Mouse (Mus musculus): Measurements from ENCODE around the gene Sox21. TPM values are rescaled to one million over a fixed set of nuclear protein-coding genes. Genes with fewer than 3 reads are reported as not detected.

Sox21 gene
- polyA plus RNA-seq (2015; fragmentation: Nextera tagmentation; extraction: Ambion mirVana) = 3.2 and 3.7 TPM in 2 replicates

DNA sequence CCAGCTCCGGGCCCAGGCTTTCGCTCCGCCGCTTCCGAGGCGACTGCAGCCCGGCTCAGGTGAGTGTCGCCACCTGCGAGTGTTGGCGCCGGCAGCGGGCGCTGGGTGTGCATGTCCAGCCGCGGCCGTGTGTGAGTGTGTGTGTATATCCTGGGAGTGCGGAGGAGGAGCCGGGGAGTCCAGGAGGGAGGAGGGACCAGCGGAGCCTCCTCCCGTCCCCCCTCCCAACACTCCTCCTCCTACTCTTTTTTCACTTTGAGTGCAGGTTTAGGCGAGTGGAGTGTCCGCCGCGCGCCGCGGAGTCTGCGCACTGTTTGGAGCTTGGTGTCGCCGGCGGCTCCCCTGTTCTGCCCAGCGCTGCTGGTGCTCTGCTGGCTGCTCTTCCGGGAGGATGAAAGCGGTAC is at the start of gene Sox21:
Sox21 (minus strand) TSS at position 145 of the 404 bp plus-strand sequence.
- peak within 1 kb of the TSS; percentile 81 for H3K9ac ChIP-seq (ENCODE audit: low read length)
- H3K4me3 ChIP-seq (replicated peaks; ENCODE audit: low read length) = peak within 1 kb of the TSS; percentile 63
- H3K9me3 ChIP-seq (replicated peaks; ENCODE audit: control insufficient read depth, low read length) = no peaks in the 10 kb centered on the region
- peak within 1 kb of the TSS; percentile 66 for H3K4me2 ChIP-seq (ENCODE audit: low read depth, low read length)
- peak within 1 kb of the TSS; percentile 92 for H3K27ac ChIP-seq (ENCODE audit: low read length)
- H3K27me3 ChIP-seq (ENCODE audit: control insufficient read depth, insufficient read depth, low read length) = peaks cover 25% of the 10 kb centered on the region
- H3K36me3 ChIP-seq (ENCODE audit: control insufficient read depth, insufficient read depth, low read length) = no peaks in the 10 kb centered on the region
- under 1% methylated on average over 34 of the region's 34 CpGs for WGBS
- peak; percentile 95 for ATAC-seq (ENCODE audit: insufficient read depth, low FRiP score)
- H3K4me1 ChIP-seq (ENCODE audit: control insufficient read depth, insufficient read depth, low read length) = peaks cover 6% of the 10 kb centered on the region; the same call in 1 of the 2 replicates

- ATAC-seq (ENCODE audit: insufficient read depth, low FRiP score) = no peak
- WGBS = 90% methylated on average over 2 of the region's 2 CpGs
These were observed 49.3 kb upstream of the Sox21 start for GRCm38 (mm10) chr14:118286096-118286495.

GRCm38 (mm10) chr14:118282917-118283316 is 46.1 kb upstream of the Sox21 start:
- no peaks in the 10 kb centered on the region for H3K27me3 ChIP-seq (ENCODE audit: control insufficient read depth, insufficient read depth, low read length)
- H3K27ac ChIP-seq (ENCODE audit: low read length) = no peak overlapping the region
- H3K9me3 ChIP-seq (replicated peaks; ENCODE audit: control insufficient read depth, low read length) = no peaks in the 10 kb centered on the region; the same call in 1 of the 2 replicates
- peak; percentile 85 for ATAC-seq (ENCODE audit: insufficient read depth, low FRiP score)
- H3K36me3 ChIP-seq (ENCODE audit: control insufficient read depth, insufficient read depth, low read length) = no peaks in the 10 kb centered on the region
- no peak overlapping the region for H3K4me2 ChIP-seq (ENCODE audit: low read depth, low read length)
- no peak overlapping the region for H3K4me3 ChIP-seq (replicated peaks; ENCODE audit: low read length)
- WGBS = 49% methylated on average over 14 of the region's 14 CpGs
- H3K9ac ChIP-seq (ENCODE audit: low read length) = no peak overlapping the region
- H3K4me1 ChIP-seq (ENCODE audit: control insufficient read depth, insufficient read depth, low read length) = no peaks in the 10 kb centered on the region

More at GRCm38 (mm10) chr14:118286096-118286495, 49.3 kb upstream of the Sox21 start:
- Histone ChIP-seq H3K4me2 (ENCODE audit: low read depth, low read length) (no peak overlapping the region), H3K9me3 (replicated peaks; ENCODE audit: control insufficient read depth, low read length) (no peaks in the 10 kb centered on the region), H3K27ac (ENCODE audit: low read length) (no peak overlapping the region), H3K4me3 (replicated peaks; ENCODE audit: low read length) (no peak overlapping the region), H3K9ac (ENCODE audit: low read length) (no peak overlapping the region), H3K36me3 (ENCODE audit: control insufficient read depth, insufficient read depth, low read length) (no peaks in the 10 kb centered on the region), H3K27me3 (ENCODE audit: control insufficient read depth, insufficient read depth, low read length) (no peaks in the 10 kb centered on the region), H3K4me1 (ENCODE audit: control insufficient read depth, insufficient read depth, low read length) (no peaks in the 10 kb centered on the region)

GRCm38 (mm10) chr14:118282272-118282671 is 45.4 kb upstream of the Sox21 start:
- no peak overlapping the region for H3K27ac ChIP-seq (ENCODE audit: low read length)
- no peak for ATAC-seq (ENCODE audit: insufficient read depth, low FRiP score)
- 96% methylated on average over 3 of the region's 3 CpGs for WGBS

DNA sequence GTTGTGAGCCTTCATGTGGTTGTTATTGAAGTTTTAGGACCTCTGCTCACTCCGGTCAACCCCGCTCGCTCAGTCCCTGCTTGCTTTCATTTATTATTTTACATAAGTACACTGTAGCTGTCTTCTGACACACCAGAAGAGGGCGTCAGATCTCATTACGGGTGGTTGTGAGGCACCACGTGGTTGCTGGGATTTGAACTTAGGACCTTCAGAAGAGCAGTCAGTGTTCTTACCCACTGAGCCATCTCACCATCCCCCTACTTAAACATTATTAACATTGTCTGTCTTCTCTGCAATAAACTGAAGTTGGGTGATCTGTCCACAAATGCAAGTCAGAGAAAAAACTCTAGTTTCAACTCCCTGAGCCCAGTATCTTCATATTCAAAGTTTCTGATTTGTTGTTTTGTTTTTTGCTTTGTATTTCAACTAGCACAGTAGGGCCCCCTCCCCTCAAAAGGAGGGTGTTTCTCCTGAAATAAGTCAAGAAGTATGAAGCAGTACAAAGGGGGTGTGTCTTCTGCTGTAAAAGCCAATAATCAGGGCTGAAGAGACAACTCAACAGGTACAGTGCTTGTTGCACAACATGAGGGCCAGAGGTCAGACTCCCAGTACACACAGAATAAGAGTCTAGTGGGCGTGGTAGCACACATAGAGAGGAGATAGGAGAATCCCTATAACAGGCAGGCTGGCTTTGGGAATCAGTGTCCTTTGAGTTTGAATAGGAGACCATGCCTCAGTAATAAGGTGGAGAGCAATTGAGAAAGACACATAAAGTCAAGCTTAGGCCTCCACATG is 41.1 kb upstream of the Sox21 start:
- Histone ChIP-seq H3K4me3 (replicated peaks; ENCODE audit: low read length) (no peak overlapping the region), H3K27me3 (ENCODE audit: control insufficient read depth, insufficient read depth, low read length) (no peaks in the 10 kb centered on the region), H3K4me2 (ENCODE audit: low read depth, low read length) (no peak overlapping the region), H3K36me3 (ENCODE audit: control insufficient read depth, insufficient read depth, low read length) (no peaks in the 10 kb centered on the region), H3K4me1 (ENCODE audit: control insufficient read depth, insufficient read depth, low read length) (no peaks in the 10 kb centered on the region), H3K9me3 (replicated peaks; ENCODE audit: control insufficient read depth, low read length) (no peaks in the 10 kb centered on the region; the same call in 1 of the 2 replicates), H3K27ac (ENCODE audit: low read length) (no peak overlapping the region), H3K9ac (ENCODE audit: low read length) (no peak overlapping the region)
- no peak for ATAC-seq (ENCODE audit: insufficient read depth, low FRiP score)
- 83% methylated on average over 7 of the region's 7 CpGs for WGBS

More at GRCm38 (mm10) chr14:118282272-118282671, 45.4 kb upstream of the Sox21 start:
- H3K9ac ChIP-seq (ENCODE audit: low read length) = no peak overlapping the region
- H3K4me1 ChIP-seq (ENCODE audit: control insufficient read depth, insufficient read depth, low read length) = no peaks in the 10 kb centered on the region
- no peaks in the 10 kb centered on the region for H3K27me3 ChIP-seq (ENCODE audit: control insufficient read depth, insufficient read depth, low read length)
- H3K4me3 ChIP-seq (replicated peaks; ENCODE audit: low read length) = no peak overlapping the region
- H3K4me2 ChIP-seq (ENCODE audit: low read depth, low read length) = no peak overlapping the region
- H3K9me3 ChIP-seq (replicated peaks; ENCODE audit: control insufficient read depth, low read length) = no peaks in the 10 kb centered on the region; the same call in 1 of the 2 replicates
- no peaks in the 10 kb centered on the region for H3K36me3 ChIP-seq (ENCODE audit: control insufficient read depth, insufficient read depth, low read length)

GRCm38 (mm10) chr14:118272594-118273555 is 36.0 kb upstream of the Sox21 start:
- 57% methylated on average over 6 of the region's 6 CpGs for WGBS
- Histone ChIP-seq H3K27ac (ENCODE audit: low read length) (peak overlapping the region; percentile 53; the same call in 1 of the 2 replicates), H3K4me3 (replicated peaks; ENCODE audit: low read length) (no peak overlapping the region), H3K9ac (ENCODE audit: low read length) (no peak overlapping the region), H3K9me3 (replicated peaks; ENCODE audit: control insufficient read depth, low read length) (no peaks in the 10 kb centered on the region), H3K36me3 (ENCODE audit: control insufficient read depth, insufficient read depth, low read length) (no peaks in the 10 kb centered on the region), H3K4me2 (ENCODE audit: low read depth, low read length) (no peak overlapping the region), H3K4me1 (ENCODE audit: control insufficient read depth, insufficient read depth, low read length) (no peaks in the 10 kb centered on the region), H3K27me3 (ENCODE audit: control insufficient read depth, insufficient read depth, low read length) (no peaks in the 10 kb centered on the region)
- peak; percentile 68; the same call in 1 of the 2 replicates for ATAC-seq (ENCODE audit: insufficient read depth, low FRiP score)

- Histone ChIP-seq H3K4me2 (ENCODE audit: low read depth, low read length) (no peak overlapping the region), H3K9ac (ENCODE audit: low read length) (no peak overlapping the region), H3K4me3 (replicated peaks; ENCODE audit: low read length) (no peak overlapping the region), H3K9me3 (replicated peaks; ENCODE audit: control insufficient read depth, low read length) (no peaks in the 10 kb centered on the region), H3K27ac (ENCODE audit: low read length) (no peak overlapping the region), H3K4me1 (ENCODE audit: control insufficient read depth, insufficient read depth, low read length) (no peaks in the 10 kb centered on the region), H3K36me3 (ENCODE audit: control insufficient read depth, insufficient read depth, low read length) (no peaks in the 10 kb centered on the region), H3K27me3 (ENCODE audit: control insufficient read depth, insufficient read depth, low read length) (no peaks in the 10 kb centered on the region)
- no peak for ATAC-seq (ENCODE audit: insufficient read depth, low FRiP score)
- 59% methylated on average over 4 of the region's 4 CpGs for WGBS
These were observed 32.0 kb upstream of the Sox21 start for GRCm38 (mm10) chr14:118268849-118269248.

- no peak within 1 kb of the TSS for H3K4me2 ChIP-seq (ENCODE audit: low read depth, low read length)
- H3K4me3 ChIP-seq (replicated peaks; ENCODE audit: low read length) = no peak within 1 kb of the TSS
- H3K36me3 ChIP-seq (ENCODE audit: control insufficient read depth, insufficient read depth, low read length) = no peaks in the 10 kb centered on the region
- H3K27me3 ChIP-seq (ENCODE audit: control insufficient read depth, insufficient read depth, low read length) = no peaks in the 10 kb centered on the region
- H3K9ac ChIP-seq (ENCODE audit: low read length) = no peak within 1 kb of the TSS
- ATAC-seq (ENCODE audit: insufficient read depth, low FRiP score) = no peak
- H3K27ac ChIP-seq (ENCODE audit: low read length) = no peak within 1 kb of the TSS
- no peaks in the 10 kb centered on the region for H3K4me1 ChIP-seq (ENCODE audit: control insufficient read depth, insufficient read depth, low read length)
- H3K9me3 ChIP-seq (replicated peaks; ENCODE audit: control insufficient read depth, low read length) = no peaks in the 10 kb centered on the region
- 73% methylated on average over 2 of the region's 2 CpGs for WGBS
These were observed 29.8 kb upstream of the Sox21 start, which contains the start of gene Gm9376 for GRCm38 (mm10) chr14:118266660-118267059. Gm9376 (plus strand) TSS chr14:118266960.
